Mouse (Mus musculus) kidney, adult 8-10 months (tissue): ENCODE data around the gene Olfr92.
A peak's percentile ranks its signal among the peaks of the same experiment; 100 is the strongest.
"Not testable (repeated sequence)": the region's sequence is repeated elsewhere in the genome, so short reads cannot be mapped to it uniquely, and the experiment has no call there.

ENCODE experiments used
- DNase-seq, 2 experiments: peaks; one replicate each; pipeline ENCODE4 v3.0.0; 2022

Gene Olfr92

GRCm38 (mm10) chr17:37119988-37120387, at the start of gene Olfr92:
Gene Olfr92 (minus strand): TSS chr17:37120088.
- no peak for DNase-seq

- DNase-seq = no peak
These were observed 41.5 kb upstream of the Olfr92 start, which contains the start of gene Olfr93 for GRCm38 (mm10) chr17:37161394-37161793. Gene Olfr93 (minus strand): TSS chr17:37161494.

GRCm38 (mm10) chr17:37131366-37131765, 11.5 kb upstream of the Olfr92 start:
- not testable (repeated sequence) for DNase-seq

DNA sequence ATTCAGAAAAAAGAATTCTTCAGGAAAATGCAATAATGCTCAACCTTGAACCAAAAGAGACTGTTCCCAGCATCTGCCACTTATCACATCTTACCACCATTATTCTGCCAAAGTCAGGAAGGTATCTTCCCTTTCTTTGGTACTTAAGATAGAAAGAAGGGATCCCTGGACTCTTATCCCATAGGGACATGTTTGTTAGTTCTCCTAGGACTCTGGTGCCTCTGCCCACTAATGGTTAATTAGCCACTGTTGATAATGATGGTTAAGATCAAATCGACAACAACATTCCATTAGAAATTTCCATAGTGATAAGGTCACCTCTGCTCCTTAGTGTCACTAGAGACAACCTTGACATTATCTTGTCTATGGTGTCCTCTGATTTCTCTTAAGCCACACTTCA, 21.7 kb downstream of the Olfr92 start, which contains the start of gene Olfr91:
Olfr91 (minus strand) TSS at position 101 of the 400 bp plus-strand sequence.
- no peak for DNase-seq

DNA sequence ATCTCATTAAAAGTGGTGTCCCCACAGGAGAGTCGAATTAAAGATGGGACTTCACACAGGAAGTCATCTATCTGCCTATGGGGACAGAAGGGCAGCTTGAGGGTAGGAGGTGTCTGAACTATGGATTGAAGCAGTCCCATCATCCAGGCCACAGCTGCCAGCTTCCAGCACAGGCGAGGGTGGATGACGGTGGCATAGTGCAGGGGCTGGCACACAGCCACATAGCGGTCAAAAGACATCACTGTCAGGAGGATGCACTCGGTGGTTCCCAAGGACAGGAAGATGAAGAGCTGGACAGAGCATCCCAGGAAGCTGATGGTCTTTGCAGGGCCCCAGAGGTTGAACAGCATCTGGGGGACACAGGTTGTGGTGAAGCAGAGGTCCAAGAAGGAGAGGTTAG, 26.6 kb downstream of the Olfr92 start:
- no peak for DNase-seq

GRCm38 (mm10) chr17:37092198-37092597, 27.7 kb downstream of the Olfr92 start:
- DNase-seq = no peak

DNA sequence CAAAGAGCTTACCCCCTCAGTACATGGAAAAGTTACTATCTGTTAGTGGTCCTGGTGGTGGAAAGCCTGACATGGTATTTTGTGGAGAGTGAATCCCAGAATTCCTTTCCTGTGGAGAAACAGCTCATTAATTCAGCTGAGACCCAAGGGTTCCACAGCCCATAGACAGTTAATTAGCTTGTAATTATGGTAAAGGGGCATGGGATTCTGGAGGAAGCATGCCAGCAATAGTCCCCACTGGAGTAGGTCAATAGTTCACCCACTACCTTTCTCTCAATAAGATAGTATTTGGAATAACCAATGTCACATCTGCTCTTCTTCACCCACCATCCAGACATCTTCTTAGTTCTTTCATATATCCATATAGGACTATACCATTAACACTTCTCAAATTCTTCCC, 31.5 kb downstream of the Olfr92 start, which contains the start of gene Olfr90:
Olfr90 (minus strand) TSS at position 101 of the 400 bp plus-strand sequence.
- DNase-seq = no peak

GRCm38 (mm10) chr17:37085545-37085944, 34.3 kb downstream of the Olfr92 start:
- no peak for DNase-seq

DNA sequence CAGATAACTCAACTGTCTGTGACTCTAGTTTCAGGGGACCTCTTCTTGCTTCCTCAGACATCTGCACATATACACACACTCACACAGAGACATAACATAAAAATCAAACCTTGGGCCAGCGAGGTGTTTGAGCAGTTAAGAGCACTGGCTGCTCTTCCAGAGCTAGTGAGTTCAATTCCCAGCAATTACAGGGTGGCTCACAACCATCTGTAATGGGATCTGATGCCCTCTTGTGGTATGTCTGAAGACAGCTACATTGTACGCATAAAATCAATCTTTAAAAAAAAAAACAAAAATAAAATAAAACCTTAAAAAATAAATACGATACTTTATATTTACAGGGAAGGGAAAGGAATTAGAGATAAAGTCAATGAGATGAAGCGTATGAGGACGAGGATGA, 35.3 kb downstream of the Olfr92 start:
- DNase-seq = no peak

DNA sequence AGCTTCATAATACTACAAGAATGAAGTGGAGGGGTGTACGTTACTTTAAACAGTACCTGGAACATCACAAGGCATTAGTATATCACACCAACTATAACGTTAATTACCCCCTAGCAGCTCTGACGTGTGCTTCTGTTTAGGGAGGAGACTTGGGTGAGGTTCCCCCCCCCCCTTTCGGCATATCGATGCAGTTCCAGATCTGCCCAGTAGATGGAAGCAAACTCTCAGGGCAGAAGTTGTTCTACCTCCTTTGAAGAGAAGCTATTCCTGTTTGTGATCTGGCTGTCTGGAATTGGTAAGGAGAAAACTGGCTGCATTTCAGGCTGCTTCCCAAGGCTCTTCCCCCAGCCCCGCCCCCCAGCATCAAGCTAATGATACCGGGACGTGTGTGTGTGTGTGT, 36.6 kb downstream of the Olfr92 start:
- peak; percentile 17 to 42 for DNase-seq

DNA sequence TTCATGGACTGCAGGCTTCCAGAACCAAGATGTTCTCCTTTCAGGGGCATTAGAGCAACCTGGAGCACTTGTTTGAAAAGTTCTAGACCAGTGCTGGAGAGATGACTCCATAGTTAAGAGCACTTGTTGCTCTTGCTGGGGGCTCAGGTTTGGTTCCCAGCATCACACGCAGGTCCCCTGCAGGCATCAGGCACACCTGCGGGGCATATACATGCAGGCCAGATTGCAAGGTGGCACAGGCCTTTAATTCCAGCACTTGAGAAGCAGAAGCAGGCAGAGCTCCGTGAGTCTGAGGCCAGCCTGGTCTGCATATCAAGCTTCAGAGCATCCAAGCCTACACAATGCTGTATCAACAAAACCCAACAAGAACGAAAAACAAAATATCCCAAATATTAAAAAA, 38.2 kb downstream of the Olfr92 start:
- no peak for DNase-seq

DNA sequence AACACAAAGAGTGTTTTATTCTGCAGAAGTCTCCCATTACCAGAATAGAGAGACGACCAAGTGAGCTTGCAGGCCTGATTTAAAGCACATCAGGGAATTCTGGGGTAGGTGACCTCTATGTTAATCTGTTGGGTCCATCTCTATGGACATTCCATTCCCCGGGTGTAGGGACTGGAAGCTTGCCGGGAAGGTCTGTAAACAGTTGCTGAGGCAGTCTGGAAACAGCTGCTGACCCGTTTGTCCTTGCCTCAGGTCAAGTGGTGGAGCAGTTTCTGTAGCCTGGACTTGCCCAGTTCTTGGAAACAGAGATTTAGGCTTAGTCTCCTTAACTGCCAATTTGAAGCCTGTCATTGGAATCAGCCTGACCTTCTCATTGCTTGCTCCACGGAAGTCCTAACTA, 39.8 kb downstream of the Olfr92 start:
- peak; percentile 35 to 45 for DNase-seq

GRCm38 (mm10) chr17:37078990-37079389, 40.9 kb downstream of the Olfr92 start:
- DNase-seq = no peak

GRCm38 (mm10) chr17:37078193-37078592, 41.7 kb downstream of the Olfr92 start:
- DNase-seq = no peak

- no peak for DNase-seq
These were observed 44.1 kb downstream of the Olfr92 start for GRCm38 (mm10) chr17:37075766-37076165.

DNA sequence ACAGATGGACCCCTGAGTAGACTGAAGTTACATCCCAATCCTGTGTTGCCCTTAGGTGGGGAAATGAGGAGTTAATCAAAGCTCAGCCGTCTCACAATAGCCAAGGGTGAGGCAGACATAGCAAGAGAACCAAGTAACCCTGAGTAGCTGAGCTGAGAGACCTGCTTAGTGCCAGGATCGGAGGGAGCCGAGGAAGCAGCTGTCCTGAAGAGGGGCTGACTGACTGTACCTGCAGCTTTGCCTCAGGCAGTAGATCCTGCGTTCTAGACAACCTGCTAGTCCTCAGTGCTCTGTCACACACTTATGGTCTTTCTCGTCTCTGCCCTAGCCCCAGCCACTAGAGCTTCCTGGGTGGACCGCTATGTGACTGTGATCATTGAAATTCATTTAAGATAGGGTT, 44.7 kb downstream of the Olfr92 start:
- no peak for DNase-seq

DNA sequence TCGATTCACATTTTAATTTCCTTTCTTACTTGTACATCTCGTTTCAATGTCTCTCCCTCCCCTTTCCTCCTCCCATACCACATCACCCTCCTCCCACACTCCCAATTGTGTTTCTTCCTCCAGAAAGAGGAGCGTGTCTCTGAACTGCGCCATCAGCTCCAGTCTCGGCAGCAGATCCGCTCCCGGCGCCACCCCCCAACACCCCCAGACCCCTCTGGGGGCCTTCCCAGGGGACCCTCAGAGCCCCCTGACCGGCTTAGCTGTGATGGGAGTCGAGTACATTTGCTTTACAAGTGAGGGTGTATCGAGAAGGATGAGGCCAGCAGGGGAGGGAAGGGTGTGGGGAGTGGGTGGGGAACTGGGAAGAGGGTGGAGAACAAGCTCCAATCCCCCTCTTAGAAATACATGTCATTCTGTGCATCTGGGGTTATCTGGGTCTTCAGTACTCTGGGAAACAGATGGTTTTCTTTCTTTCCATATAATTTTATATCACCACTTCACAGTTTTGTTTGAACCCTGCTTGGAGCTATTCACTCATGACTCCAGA, 47.1 kb downstream of the Olfr92 start:
- DNase-seq = no peak

GRCm38 (mm10) chr17:37072080-37072729, 47.7 kb downstream of the Olfr92 start:
- DNase-seq = no peak

- no peak for DNase-seq
These were observed 49.8 kb downstream of the Olfr92 start for GRCm38 (mm10) chr17:37070121-37070520.

DNA sequence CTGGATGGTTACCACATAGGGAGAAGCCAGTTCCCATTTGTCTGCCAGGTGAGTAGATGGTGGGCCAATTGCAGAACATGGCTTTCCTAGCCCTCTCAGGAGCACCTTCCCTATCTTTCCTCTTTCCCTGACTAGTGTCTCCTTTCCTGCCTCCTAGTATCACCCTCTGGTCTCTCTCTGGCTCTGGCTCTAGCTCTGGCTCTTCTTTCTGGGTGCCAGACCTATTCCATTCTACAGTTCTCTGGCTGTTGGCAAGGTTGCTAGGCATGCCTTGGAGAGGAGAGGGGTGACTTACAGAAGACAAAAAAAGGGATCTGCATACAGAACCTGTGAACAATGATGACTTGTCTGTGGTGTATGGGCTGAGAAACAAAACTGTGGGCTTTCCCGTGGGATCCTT, 52.0 kb downstream of the Olfr92 start:
- no peak for DNase-seq

- no peak for DNase-seq
These were observed 53.9 kb downstream of the Olfr92 start for GRCm38 (mm10) chr17:37065993-37066392.

GRCm38 (mm10) chr17:37063686-37064495, 56.0 kb downstream of the Olfr92 start:
- DNase-seq = no peak

GRCm38 (mm10) chr17:37063063-37063462, 56.8 kb downstream of the Olfr92 start:
- DNase-seq = no peak

GRCm38 (mm10) chr17:37062101-37062641, 57.7 kb downstream of the Olfr92 start:
- no peak for DNase-seq
